Mouse (Mus musculus) cerebellum, adult 11-12 months (tissue): ENCODE results near the gene Lrrc3b.

ENCODE experiments used
- DNase-seq: peaks from one replicate; pipeline ENCODE4 v3.0.0; 2022

Lrrc3b gene

GRCm38 (mm10) chr14:15325872-15326271 lies 112.9 kb downstream of the Lrrc3b start:
- DNase-seq, result no peak

GRCm38 (mm10) chr14:15322441-15323123 lies 116.2 kb downstream of the Lrrc3b start:
- DNase-seq, result no peak

GRCm38 (mm10) chr14:15319399-15319915 lies 119.3 kb downstream of the Lrrc3b start:
- no peak for DNase-seq

GRCm38 (mm10) chr14:15308576-15308975 lies 130.2 kb downstream of the Lrrc3b start:
- DNase-seq, result no peak
